Mouse (Mus musculus) midbrain, embryonic 11.5 days (tissue): ENCODE results near the gene Acox1. TPM values are rescaled to one million over a fixed set of nuclear protein-coding genes. Genes with fewer than 3 reads are reported as not detected.

ENCODE experiments used
- ATAC-seq: fragments of 200-750 bp; cut with Nextera tagmentation; 2 replicates; pipeline ENCODE4 v1.8.0; 2017; ENCODE audit warnings: moderate TSS enrichment, moderate library complexity; ENCODE audit not compliant: low FRiP score
- DNase-seq: peaks from one replicate; pipeline ENCODE4 v3.0.0; 2015; ENCODE audit warnings: low spot score; ENCODE audit errors: missing footprints
- H3K27ac ChIP-seq: fragments of 300-500 bp; sonication (generic); 2 replicates; pipeline ENCODE4 v1.5.1; 2014; ENCODE audit warnings: low read depth, low read length
- H3K27me3 ChIP-seq: fragments of 300-500 bp; sonication (generic); 2 replicates; pipeline ENCODE4 v1.6.1; 2014; ENCODE audit warnings: mild to moderate bottlenecking, low read length, moderate library complexity, mixed read lengths; ENCODE audit not compliant: control insufficient read depth, insufficient read depth
- H3K36me3 ChIP-seq: fragments of 300-500 bp; sonication (generic); 2 replicates; pipeline ENCODE4 v1.6.1; 2014; ENCODE audit warnings: mild to moderate bottlenecking, low read length, moderate library complexity, mixed read lengths; ENCODE audit not compliant: control insufficient read depth, insufficient read depth
- H3K4me1 ChIP-seq: fragments of 300-500 bp; sonication (generic); 2 replicates; pipeline ENCODE4 v1.6.1; 2014; ENCODE audit warnings: low read length; ENCODE audit not compliant: control insufficient read depth, insufficient read depth
- H3K4me2 ChIP-seq: fragments of 300-500 bp; sonication (generic); 2 replicates; pipeline ENCODE4 v1.6.1; 2014; ENCODE audit warnings: mild to moderate bottlenecking, moderate library complexity
- H3K4me3 ChIP-seq: fragments of 300-500 bp; sonication (generic); 2 replicates; pipeline ENCODE4 v1.5.1; 2014; ENCODE audit warnings: low read depth, low read length
- H3K9ac ChIP-seq: fragments of 300-500 bp; sonication (generic); 2 replicates; pipeline ENCODE4 v1.6.1; 2014; ENCODE audit warnings: low read length
- H3K9me3 ChIP-seq: fragments of 300-500 bp; sonication (generic); 2 replicates; pipeline ENCODE4 v1.6.1; 2016; ENCODE audit warnings: low read length; ENCODE audit not compliant: control insufficient read depth
- WGBS: fragments of 180-500 bp; shearing (Covaris S2); extraction: QIAGEN DNeasy Blood & Tissue Kit; methylation state at CpG from one replicate; pipeline ENCODE4 v1.1.7; 2014; 5-methylcytosine and 5-hydroxymethylcytosine counted together
- polyA plus RNA-seq: library from polyadenylated mRNA; unstranded; fragments of >200 nt; fragmentation: Nextera tagmentation; extraction: Ambion mirVana; gene quantifications from 2 replicates; pipeline ENCODE4 v1.2.1, GENCODE M21; 2014

Acox1 gene
- polyA plus RNA-seq, 1 experiment from 2014 or later, result 36.1 TPM

DNA sequence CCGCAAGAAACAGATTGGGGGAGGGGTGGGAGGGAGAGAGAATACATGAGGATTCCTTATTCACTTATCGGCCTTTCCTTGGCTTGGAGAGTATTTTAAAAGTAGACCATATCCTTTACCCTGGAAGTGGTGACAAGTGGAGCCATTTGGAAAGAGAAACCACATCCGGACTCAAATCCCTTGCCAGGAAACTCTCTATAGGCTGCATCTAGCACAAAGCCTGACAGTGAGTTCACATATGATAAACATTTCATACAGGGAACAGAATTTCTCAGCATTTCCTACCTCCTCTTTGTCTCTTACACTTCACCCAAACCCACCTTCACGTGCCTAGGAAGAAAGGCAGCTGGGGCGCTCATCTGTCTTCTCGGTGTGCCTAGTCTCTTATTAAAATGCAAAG lies 31.6 kb downstream of the Acox1 start:
- no peaks in the 10 kb centered on the region for H3K27me3 ChIP-seq
- H3K9me3 ChIP-seq, result no peaks in the 10 kb centered on the region
- H3K4me2 ChIP-seq, result peak overlapping the region; percentile 84
- peak overlapping the region; percentile 78 for H3K9ac ChIP-seq
- WGBS, result 11% methylated on average over 6 of the region's 6 CpGs
- DNase-seq (peak; percentile 91), ATAC-seq (no peak)
- peak overlapping the region; percentile 63 for H3K4me3 ChIP-seq
- H3K27ac ChIP-seq, result peak overlapping the region; percentile 74
- peaks cover 14% of the 10 kb centered on the region; the same call in 1 of the 2 replicates for H3K4me1 ChIP-seq
- peaks cover 3% of the 10 kb centered on the region; the same call in 1 of the 2 replicates for H3K36me3 ChIP-seq

DNA sequence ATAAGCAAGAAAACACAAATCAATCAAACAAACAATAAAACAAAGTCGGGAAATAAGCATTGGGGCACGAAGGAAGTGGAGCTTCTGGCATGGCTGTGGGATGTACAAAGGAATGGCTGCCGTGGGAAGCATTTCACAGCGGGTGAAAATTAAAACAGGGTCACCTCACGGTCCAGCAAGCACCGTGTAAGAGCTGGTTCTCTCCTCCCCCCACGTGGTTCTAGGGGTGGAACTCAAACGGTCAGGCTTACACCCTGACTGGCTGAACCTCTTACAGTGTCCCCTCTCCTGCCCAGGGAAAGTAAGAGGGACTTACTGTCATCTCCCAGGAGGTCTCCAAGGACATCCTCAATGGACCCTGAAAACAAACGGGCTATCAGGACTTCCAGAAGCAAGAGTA lies 35.8 kb downstream of the Acox1 start:
- H3K36me3 ChIP-seq, result peaks cover 9% of the 10 kb centered on the region

DNA sequence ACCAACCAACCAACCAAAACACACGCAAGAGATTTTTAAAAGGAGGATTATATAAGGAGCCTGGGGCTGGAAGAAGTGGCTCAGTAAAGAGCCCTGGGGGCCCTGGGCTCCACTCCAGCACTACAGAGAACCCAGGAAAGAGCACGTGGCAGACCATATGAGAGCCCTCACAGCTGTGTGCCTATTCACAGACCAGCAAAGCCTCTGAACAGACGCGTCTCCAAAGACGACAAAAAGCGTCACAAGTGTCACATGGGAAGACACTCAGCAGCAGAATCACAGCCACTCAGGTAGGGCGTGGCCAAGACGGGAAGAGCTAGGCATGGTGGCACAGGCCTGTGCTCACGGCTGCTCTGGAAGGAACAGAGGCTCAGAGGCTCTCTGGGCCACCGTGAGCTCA lies 36.7 kb downstream of the Acox1 start:
- H3K36me3 ChIP-seq, result peaks cover 11% of the 10 kb centered on the region

More for the DNA sequence above, 35.8 kb downstream of the Acox1 start:
- DNase-seq, result no peak
- peaks cover 9% of the 10 kb centered on the region; the same call in 1 of the 2 replicates for H3K4me1 ChIP-seq
- no peak overlapping the region for H3K4me2 ChIP-seq
- no peak overlapping the region for H3K27ac ChIP-seq
- no peaks in the 10 kb centered on the region for H3K27me3 ChIP-seq
- 37% methylated on average over 9 of the region's 9 CpGs for WGBS
- no peak overlapping the region for H3K4me3 ChIP-seq
- H3K9ac ChIP-seq, result no peak overlapping the region
- no peaks in the 10 kb centered on the region for H3K9me3 ChIP-seq
- ATAC-seq, result no peak

DNA sequence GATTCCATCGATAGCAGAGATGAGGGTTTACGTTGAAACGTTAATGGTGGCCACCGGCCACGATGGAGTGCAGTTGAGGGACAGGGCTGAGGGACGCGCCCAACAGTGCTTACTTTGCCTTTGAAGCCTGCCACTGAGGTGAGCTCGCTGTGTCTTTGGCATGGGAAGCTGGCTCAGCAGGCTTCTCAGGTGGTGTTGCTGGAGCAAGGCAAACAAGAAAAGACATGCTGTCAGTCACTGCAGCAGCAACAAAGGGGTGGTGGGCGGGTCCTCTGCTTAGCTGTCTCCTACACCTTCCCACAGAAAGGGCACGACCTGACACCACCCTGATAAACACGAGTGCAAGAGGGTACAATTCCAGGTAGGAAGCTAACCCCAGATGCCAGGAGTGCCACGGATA lies 37.5 kb downstream of the Acox1 start:
- no peaks in the 10 kb centered on the region for H3K27me3 ChIP-seq
- DNase-seq, result no peak
- peaks cover 11% of the 10 kb centered on the region for H3K36me3 ChIP-seq
- H3K4me1 ChIP-seq, result 0 out of 2 replicates have a peak, but pooled peaks cover 2% of the 10 kb centered on the region
- no peak overlapping the region for H3K4me3 ChIP-seq
- no peak overlapping the region for H3K9ac ChIP-seq
- H3K9me3 ChIP-seq, result no peaks in the 10 kb centered on the region
- no peak overlapping the region for H3K27ac ChIP-seq
- 72% methylated on average over 12 of the region's 12 CpGs for WGBS
- no peak for ATAC-seq
- no peak overlapping the region for H3K4me2 ChIP-seq

More for the DNA sequence above, 36.7 kb downstream of the Acox1 start:
- Histone ChIP-seq H3K4me2 (no peak overlapping the region), H3K27me3 (no peaks in the 10 kb centered on the region), H3K9ac (no peak overlapping the region), H3K9me3 (no peaks in the 10 kb centered on the region), H3K27ac (no peak overlapping the region), H3K4me1 (peaks cover 8% of the 10 kb centered on the region; the same call in 1 of the 2 replicates), H3K4me3 (no peak overlapping the region)
- ATAC-seq (no peak), DNase-seq (no peak)
- WGBS, result 83% methylated on average over 10 of the region's 10 CpGs

DNA sequence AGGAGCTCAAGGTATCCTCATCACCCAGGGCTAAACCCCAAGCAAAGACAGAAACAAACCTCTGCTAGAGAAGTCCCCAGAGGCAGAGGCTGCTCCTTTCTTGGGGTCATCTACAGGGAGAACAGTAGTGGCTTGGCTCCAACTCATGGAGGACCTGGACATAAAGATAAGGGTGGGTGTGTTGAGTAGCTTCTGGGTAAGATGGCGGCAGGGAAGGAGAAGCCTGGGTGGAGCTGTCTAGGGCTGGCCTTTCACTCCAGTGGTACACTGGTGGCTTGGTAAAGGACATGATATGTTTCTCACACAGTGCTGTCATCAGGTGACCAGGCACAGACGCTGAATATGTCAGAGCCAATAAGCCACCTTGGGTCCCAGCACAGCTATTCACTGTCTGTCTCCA lies 47.9 kb downstream of the Acox1 start:
- ATAC-seq, result no peak
- WGBS, result 94% methylated on average over 2 of the region's 2 CpGs

DNA sequence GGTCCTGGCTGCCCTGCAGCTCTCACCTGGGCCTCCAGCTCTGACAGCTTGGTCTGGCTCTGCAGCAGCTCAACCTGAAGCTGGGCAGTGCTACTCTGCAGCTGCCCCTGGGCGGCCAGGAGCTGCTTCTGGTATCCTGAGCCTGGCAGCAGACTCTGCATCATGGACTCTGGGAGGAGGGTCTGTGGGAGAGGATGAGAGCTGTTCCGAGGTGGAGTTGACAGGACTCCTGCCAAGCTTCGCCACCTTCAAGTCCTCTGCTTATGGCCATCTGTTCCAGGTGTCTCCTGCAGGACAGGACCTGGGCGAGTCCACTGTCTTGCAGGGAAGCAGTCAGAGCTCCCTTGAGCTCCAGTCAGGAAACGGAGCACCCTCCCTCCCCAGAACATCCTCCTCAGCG lies 49.5 kb downstream of the Acox1 start:
- no peak overlapping the region for H3K9ac ChIP-seq
- ATAC-seq (no peak), DNase-seq (no peak)
- 79% methylated on average over 6 of the region's 6 CpGs for WGBS
- no peaks in the 10 kb centered on the region for H3K4me1 ChIP-seq
- H3K4me2 ChIP-seq, result no peak overlapping the region
- H3K9me3 ChIP-seq, result no peaks in the 10 kb centered on the region
- H3K27me3 ChIP-seq, result no peaks in the 10 kb centered on the region
- H3K4me3 ChIP-seq, result no peak overlapping the region
- H3K36me3 ChIP-seq, result peaks cover 31% of the 10 kb centered on the region
- H3K27ac ChIP-seq, result no peak overlapping the region

More for the DNA sequence above, 47.9 kb downstream of the Acox1 start:
- Histone ChIP-seq H3K27me3 (no peaks in the 10 kb centered on the region), H3K4me1 (no peaks in the 10 kb centered on the region), H3K36me3 (peaks cover 31% of the 10 kb centered on the region), H3K9ac (no peak overlapping the region), H3K4me3 (no peak overlapping the region), H3K27ac (no peak overlapping the region), H3K4me2 (no peak overlapping the region), H3K9me3 (no peaks in the 10 kb centered on the region)
- DNase-seq, result no peak

DNA sequence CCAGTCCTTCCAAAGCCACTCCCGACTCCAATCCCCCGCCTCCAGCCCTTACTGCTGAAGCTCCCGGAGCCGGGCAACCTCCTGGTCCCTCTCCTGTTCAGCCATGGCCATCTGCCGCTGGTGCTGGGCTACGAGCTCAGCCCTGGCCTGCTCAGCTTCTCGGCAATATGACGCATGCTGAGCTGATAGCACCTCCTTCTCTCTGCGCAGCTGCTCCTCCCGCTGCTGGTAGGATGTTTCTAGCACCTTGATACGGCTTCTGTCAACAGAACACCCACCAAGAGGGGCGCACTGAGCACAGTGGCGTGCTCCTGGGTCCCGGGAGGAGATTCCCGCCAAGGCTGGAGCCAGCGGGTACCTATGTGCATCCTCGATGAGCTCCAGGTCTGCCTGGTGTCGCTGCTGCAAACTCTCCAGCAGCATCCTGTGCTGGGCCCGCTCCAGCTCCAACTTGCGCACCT lies 50.1 kb downstream of the Acox1 start:
- no peaks in the 10 kb centered on the region for H3K27me3 ChIP-seq
- peaks cover 27% of the 10 kb centered on the region for H3K36me3 ChIP-seq
- no peaks in the 10 kb centered on the region for H3K4me1 ChIP-seq
- H3K4me3 ChIP-seq, result no peak overlapping the region
- no peak for ATAC-seq
- 69% methylated on average over 20 of the region's 20 CpGs for WGBS
- no peaks in the 10 kb centered on the region for H3K9me3 ChIP-seq
- H3K27ac ChIP-seq, result no peak overlapping the region
- H3K4me2 ChIP-seq, result no peak overlapping the region
- no peak for DNase-seq
- no peak overlapping the region for H3K9ac ChIP-seq

DNA sequence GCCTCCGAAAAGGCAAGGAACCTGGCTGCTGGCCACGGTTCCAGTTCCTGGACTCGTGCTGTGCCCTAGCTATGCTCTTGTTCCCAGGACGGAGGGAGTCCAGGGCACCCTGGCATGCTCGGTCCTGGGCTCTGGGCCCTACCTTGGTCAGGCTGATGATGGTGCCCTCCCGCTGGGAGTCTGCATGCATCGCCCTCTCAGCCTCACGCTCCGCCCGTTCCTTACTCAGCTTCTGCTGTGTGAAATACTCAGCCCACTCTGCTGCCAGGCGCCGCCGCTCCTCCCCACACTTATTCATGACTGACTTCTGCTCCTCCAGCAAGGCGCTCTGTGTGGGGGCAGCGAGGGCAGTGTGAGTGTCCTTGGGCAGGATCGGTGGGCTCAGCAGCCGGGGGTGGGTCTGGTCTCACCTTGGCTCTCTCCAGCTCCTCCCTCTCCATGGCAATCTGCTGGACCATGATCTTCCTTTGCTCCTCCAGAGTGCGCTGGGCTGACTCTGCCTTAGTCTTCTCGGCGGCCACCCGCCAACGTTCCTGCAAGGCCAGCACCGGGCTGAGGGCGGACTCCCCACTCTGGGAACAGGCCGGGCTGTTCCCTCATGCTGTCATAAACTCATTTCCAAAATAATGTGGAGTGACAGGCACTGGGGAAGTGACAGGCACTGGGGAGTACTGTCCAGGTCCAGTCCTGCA lies 52.4 kb downstream of the Acox1 start:
- no peak overlapping the region for H3K4me3 ChIP-seq
- H3K4me2 ChIP-seq, result no peak overlapping the region
- DNase-seq (no peak), ATAC-seq (no peak)
- H3K27ac ChIP-seq, result no peak overlapping the region
- 78% methylated on average over 25 of the region's 25 CpGs for WGBS
- H3K36me3 ChIP-seq, result peaks cover 31% of the 10 kb centered on the region
- H3K27me3 ChIP-seq, result no peaks in the 10 kb centered on the region
- H3K9ac ChIP-seq, result no peak overlapping the region
- H3K4me1 ChIP-seq, result no peaks in the 10 kb centered on the region
- no peaks in the 10 kb centered on the region for H3K9me3 ChIP-seq

DNA sequence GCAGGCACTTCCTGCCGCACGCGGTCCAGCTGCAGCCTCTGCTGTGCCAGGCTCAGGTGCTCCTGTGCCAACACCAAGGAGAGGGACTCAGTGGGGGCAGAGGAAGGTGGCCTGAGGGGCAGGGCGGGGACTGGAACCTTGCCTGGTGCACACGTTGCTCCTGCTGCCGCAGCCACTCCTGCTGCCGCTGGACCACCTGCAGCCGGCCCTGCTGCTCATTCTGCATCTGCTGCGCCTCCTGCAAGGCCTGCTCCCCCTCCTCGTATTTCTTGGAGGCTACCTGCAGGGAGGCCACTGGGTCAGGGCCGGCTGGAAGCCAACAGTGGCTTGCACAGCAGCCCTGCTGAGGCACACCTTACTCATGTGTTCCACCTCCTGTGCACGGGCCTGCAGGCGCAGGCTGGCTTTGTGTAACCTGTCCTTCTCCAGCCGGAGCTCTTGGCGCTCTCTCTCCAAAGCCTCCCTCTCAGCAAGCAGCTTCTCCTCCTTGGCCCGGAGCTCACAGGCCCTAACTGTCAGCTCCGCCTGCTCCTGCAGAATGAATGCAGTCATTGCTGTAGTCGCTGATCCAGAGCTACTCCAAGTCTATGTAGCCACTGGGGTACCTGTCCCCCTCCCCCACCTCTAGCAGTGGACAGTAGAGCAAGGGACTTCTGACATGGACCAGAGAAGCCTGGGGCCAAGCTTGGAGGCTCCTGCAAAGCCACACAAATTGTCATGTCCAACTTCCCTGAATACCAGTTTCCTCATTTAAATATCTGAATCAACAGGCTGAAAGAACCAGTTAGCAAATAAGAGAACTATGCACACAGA lies 53.2 kb downstream of the Acox1 start:
- ATAC-seq (no peak), DNase-seq (no peak)
- Histone ChIP-seq H3K27me3 (no peaks in the 10 kb centered on the region), H3K27ac (no peak overlapping the region), H3K4me3 (no peak overlapping the region), H3K36me3 (peaks cover 25% of the 10 kb centered on the region), H3K4me1 (no peaks in the 10 kb centered on the region), H3K9me3 (no peaks in the 10 kb centered on the region), H3K9ac (no peak overlapping the region), H3K4me2 (no peak overlapping the region)
- WGBS, result 49% methylated on average over 18 of the region's 18 CpGs
